Mouse (Mus musculus) monocyte, adult 2 months (primary cell): ENCODE results near the gene Gnl1.
A peak's percentile ranks its signal among the peaks of the same experiment; 100 is the strongest.
"Not testable (repeated sequence)": the region's sequence is repeated elsewhere in the genome, so short reads cannot be mapped to it uniquely, and the experiment has no call there.

Source experiments
- DNase-seq, 2 experiments: peaks; one replicate each; pipeline ENCODE4 v3.0.0; 2022; ENCODE audit warnings: low spot score in 2 of 2, low read depth in 1 of 2

Gnl1 gene

GRCm38 (mm10) chr17:36023710-36024654 lies 44.3 kb downstream of the Gnl1 start:
- DNase-seq = peak in 1 of 2 experiments; percentile 10

- DNase-seq = no peak
Observed at GRCm38 (mm10) chr17:36025197-36025596, 45.5 kb downstream of the Gnl1 start.

GRCm38 (mm10) chr17:36025901-36026300 lies 46.2 kb downstream of the Gnl1 start:
- no peak for DNase-seq

- DNase-seq = no peak
Observed at GRCm38 (mm10) chr17:36027663-36028062, 48.0 kb downstream of the Gnl1 start.

GRCm38 (mm10) chr17:36028879-36029619 lies 49.4 kb downstream of the Gnl1 start:
- no peak for DNase-seq

GRCm38 (mm10) chr17:36030046-36030702 lies 50.5 kb downstream of the Gnl1 start:
- not testable (repeated sequence) for DNase-seq

- DNase-seq = not testable (repeated sequence)
Observed at GRCm38 (mm10) chr17:36030703-36031582, 51.3 kb downstream of the Gnl1 start.

- peak in 1 of 2 experiments; percentile 45 for DNase-seq
Observed at GRCm38 (mm10) chr17:36031583-36032331, 52.1 kb downstream of the Gnl1 start.

- peak in 1 of 2 experiments; percentile 45 for DNase-seq
Observed at GRCm38 (mm10) chr17:36032351-36032875, 52.8 kb downstream of the Gnl1 start, which contains the start of gene H2-T23. H2-T23 (minus strand) TSS chr17:36032855.

- DNase-seq = not testable (repeated sequence)
Observed at GRCm38 (mm10) chr17:36034524-36034923, 54.9 kb downstream of the Gnl1 start.

GRCm38 (mm10) chr17:36035010-36035638 lies 55.5 kb downstream of the Gnl1 start:
- DNase-seq = peak in 1 of 2 experiments; percentile 53

GRCm38 (mm10) chr17:36036126-36036525 lies 56.5 kb downstream of the Gnl1 start:
- DNase-seq = not testable (repeated sequence)
